Mouse (Mus musculus) stomach, embryonic 15.5 days (tissue): ENCODE data around the gene Cysrt1. TPM values are rescaled to one million over a fixed set of nuclear protein-coding genes. Genes with fewer than 3 reads are reported as not detected.

Experiments
- ATAC-seq: fragments of 200-750 bp; cut with Nextera tagmentation; 2 replicates; pipeline ENCODE4 v1.8.0; 2017; ENCODE audit warnings: low read depth, moderate number of reproducible peaks, moderate TSS enrichment; ENCODE audit not compliant: insufficient read depth, low FRiP score
- H3K27ac ChIP-seq: fragments of 300-500 bp; sonication (generic); 2 replicates; pipeline ENCODE4 v1.5.1; 2015; ENCODE audit warnings: mild to moderate bottlenecking, inconsistent platforms
- H3K27me3 ChIP-seq: fragments of 300-500 bp; sonication (generic); replicated peaks from 2 replicates; pipeline ENCODE4 v1.6.1; 2015; ENCODE audit warnings: inconsistent platforms
- H3K36me3 ChIP-seq: fragments of 300-500 bp; sonication (generic); 2 replicates; pipeline ENCODE4 v1.6.1; 2015; ENCODE audit warnings: inconsistent platforms
- H3K4me1 ChIP-seq: fragments of 300-500 bp; sonication (generic); 2 replicates; pipeline ENCODE4 v1.6.1; 2015; ENCODE audit warnings: inconsistent platforms
- H3K4me2 ChIP-seq: fragments of 300-500 bp; sonication (generic); 2 replicates; pipeline ENCODE4 v1.6.1; 2015; ENCODE audit warnings: mild to moderate bottlenecking, inconsistent platforms
- H3K4me3 ChIP-seq: fragments of 300-500 bp; sonication (generic); replicated peaks from 2 replicates; pipeline ENCODE4 v1.5.1; 2015; ENCODE audit warnings: inconsistent platforms
- H3K9ac ChIP-seq: fragments of 300-500 bp; sonication (generic); 2 replicates; pipeline ENCODE4 v1.6.1; 2015; ENCODE audit warnings: inconsistent platforms
- H3K9me3 ChIP-seq: fragments of 300-500 bp; sonication (generic); 2 replicates; pipeline ENCODE4 v1.6.1; 2016; ENCODE audit warnings: inconsistent platforms
- WGBS: fragments of 180-500 bp; shearing (Covaris S2); methylation state at CpG from one replicate; pipeline ENCODE4 v1.1.7; 2015; 5-methylcytosine and 5-hydroxymethylcytosine counted together
- polyA plus RNA-seq: library from polyadenylated mRNA; unstranded; fragments of >200 nt; fragmentation: Nextera tagmentation; extraction: Ambion mirVana; gene quantifications from 2 replicates; pipeline ENCODE4 v1.2.1, GENCODE M21; 2015

Gene Cysrt1
- polyA plus RNA-seq, 1 experiment from 2014 or later: 22.2 TPM

DNA sequence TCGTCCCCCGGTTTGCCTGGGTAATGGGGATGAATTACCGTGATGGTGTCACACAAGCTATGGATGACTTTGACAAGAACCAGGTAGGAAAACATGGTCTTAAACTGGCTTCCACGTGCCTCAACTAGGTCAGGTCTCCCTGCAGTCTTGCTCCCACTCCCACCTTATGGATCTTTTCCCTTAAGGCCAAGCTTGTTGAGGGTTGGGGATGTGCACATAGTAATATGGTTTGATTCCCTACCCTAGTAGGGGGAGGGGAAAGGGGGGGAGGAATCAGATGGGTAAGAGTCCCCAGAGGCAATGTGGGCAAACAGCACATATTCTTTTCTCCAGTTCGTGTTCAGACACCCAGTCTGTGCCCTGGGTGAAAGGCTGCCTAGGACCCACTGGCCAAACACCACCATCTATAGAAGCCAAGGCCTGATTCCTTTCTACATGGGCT, 20.9 kb downstream of the Cysrt1 start:
- H3K27me3 ChIP-seq: no peaks in the 10 kb centered on the region
- H3K9me3 ChIP-seq: no peaks in the 10 kb centered on the region
- WGBS: 68% methylated on average over 5 of the region's 5 CpGs
- ATAC-seq: no peak
- H3K4me1 ChIP-seq: peaks cover 12% of the 10 kb centered on the region
- no peak overlapping the region for H3K4me3 ChIP-seq
- no peak overlapping the region for H3K9ac ChIP-seq
- no peak overlapping the region for H3K4me2 ChIP-seq
- no peak overlapping the region for H3K27ac ChIP-seq
- no peaks in the 10 kb centered on the region for H3K36me3 ChIP-seq

DNA sequence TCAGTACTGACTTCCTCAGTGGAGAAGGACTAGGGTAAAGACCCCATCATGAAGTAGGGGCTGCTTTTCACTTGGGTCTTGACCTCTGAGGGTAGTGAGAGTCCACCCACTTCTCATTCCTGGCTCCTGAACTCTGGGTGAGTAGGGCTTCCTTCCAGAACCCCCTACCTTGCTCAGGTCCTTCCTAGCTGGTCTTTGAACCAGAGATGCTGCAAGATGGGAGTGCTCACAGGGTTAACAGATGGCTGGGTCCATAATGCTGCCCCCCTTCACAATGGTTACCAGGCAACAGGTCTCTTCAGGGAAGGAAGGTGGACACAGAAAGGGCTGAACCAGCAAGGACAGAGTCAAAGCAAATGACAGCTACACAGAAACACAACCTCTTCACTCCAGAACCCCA, 23.8 kb downstream of the Cysrt1 start, which contains the start of gene Fam166a:
Gene Fam166a (plus strand): TSS at position 301 of the 400 bp plus-strand sequence.
- Histone ChIP-seq H3K9ac (no peak within 1 kb of the TSS), H3K4me1 (peaks cover 4% of the 10 kb centered on the region), H3K36me3 (no peaks in the 10 kb centered on the region), H3K4me3 (no peak within 1 kb of the TSS), H3K27me3 (no peaks in the 10 kb centered on the region), H3K27ac (no peak within 1 kb of the TSS), H3K4me2 (no peak within 1 kb of the TSS), H3K9me3 (no peaks in the 10 kb centered on the region)
- no peak for ATAC-seq

DNA sequence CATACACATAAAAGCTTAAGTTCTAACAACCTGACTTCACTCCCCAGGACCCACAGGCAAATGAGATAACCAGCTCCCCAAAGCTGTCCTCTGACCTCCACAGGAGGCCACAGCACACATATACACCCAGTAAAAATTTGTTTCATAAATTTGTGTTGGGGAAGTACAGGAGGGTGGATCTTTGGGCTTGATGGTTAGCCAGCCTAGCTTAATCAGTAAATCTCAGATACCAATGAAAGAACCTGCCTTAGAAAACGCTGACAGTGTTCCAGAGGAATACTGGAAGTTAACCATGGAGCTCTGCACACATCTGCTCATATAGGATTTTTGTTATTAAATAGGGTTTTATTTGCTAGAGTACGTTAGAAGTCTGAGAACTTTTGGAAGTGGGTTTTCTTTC, 24.6 kb downstream of the Cysrt1 start:
- no peak overlapping the region for H3K4me2 ChIP-seq
- no peak for ATAC-seq
- H3K36me3 ChIP-seq: no peaks in the 10 kb centered on the region
- H3K9me3 ChIP-seq: no peaks in the 10 kb centered on the region
- no peak overlapping the region for H3K9ac ChIP-seq
- no peak overlapping the region for H3K27ac ChIP-seq
- H3K4me1 ChIP-seq: no peaks in the 10 kb centered on the region
- 68% methylated on average over 2 of the region's 2 CpGs for WGBS
- no peak overlapping the region for H3K4me3 ChIP-seq
- H3K27me3 ChIP-seq: no peaks in the 10 kb centered on the region

DNA sequence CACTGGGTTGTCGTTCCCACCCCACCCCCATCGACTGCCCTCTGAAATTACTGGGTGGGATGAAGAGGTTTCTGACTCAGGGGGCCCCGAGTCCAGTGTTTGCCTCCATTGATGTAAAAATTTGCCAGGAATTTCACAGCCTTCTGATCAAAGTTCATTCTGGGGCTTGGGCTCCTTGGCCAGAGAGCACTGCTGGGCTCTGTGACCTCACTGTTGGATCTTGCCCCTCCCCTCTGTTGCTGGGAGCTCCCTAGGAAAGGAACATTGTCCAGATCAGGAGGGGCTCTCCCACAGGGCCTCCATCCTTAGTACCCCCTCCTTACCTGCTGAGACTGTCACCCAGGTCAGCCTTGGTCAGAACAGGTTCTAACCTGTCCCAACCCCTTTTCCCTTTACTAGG, 27.8 kb downstream of the Cysrt1 start, which contains the start of gene Stpg3:
Gene Stpg3 (minus strand): TSS at position 194 of the 400 bp plus-strand sequence.
- H3K4me2 ChIP-seq: no peak within 1 kb of the TSS
- peaks cover 10% of the 10 kb centered on the region for H3K4me1 ChIP-seq
- no peak within 1 kb of the TSS for H3K27ac ChIP-seq
- WGBS: 60% methylated on average over 3 of the region's 3 CpGs
- no peak within 1 kb of the TSS for H3K4me3 ChIP-seq
- no peak for ATAC-seq
- no peak within 1 kb of the TSS for H3K9ac ChIP-seq
- no peaks in the 10 kb centered on the region for H3K9me3 ChIP-seq
- no peaks in the 10 kb centered on the region for H3K36me3 ChIP-seq
- no peaks in the 10 kb centered on the region for H3K27me3 ChIP-seq

DNA sequence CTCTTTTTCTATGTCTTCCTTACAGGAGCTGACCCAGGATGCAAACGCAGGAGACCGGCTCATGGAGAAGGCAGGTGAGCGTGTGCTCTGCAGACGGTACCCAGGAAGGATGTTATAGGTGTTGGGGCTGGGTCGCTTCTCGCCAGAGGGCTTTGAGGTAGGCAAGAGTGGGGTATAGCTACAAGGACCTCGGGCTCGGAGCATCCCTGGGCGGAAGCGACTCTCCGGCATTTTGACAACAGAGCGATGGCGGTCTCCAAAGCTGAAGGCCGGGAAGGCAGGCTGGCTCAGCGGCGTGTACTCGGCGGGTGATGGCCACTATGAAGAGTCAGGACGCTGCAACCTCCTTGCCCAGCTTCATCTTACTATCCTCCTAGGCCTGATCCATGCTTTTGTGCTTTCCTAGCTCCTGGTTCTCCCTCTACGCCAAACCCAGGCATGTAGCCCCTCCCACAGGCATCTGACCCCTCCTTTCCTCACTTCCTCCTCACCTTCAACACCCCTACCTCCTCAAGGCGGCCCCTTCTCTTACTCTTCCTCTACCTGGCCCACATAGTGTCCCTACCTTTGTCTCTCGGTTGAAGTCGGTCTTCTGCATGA, 28.9 kb downstream of the Cysrt1 start:
- no peak overlapping the region for H3K4me2 ChIP-seq
- no peaks in the 10 kb centered on the region for H3K36me3 ChIP-seq
- no peaks in the 10 kb centered on the region for H3K9me3 ChIP-seq
- WGBS: 59% methylated on average over 23 of the region's 23 CpGs
- no peak overlapping the region for H3K9ac ChIP-seq
- no peaks in the 10 kb centered on the region for H3K27me3 ChIP-seq
- H3K4me3 ChIP-seq: no peak overlapping the region
- H3K4me1 ChIP-seq: peaks cover 16% of the 10 kb centered on the region
- no peak for ATAC-seq
- no peak overlapping the region for H3K27ac ChIP-seq

DNA sequence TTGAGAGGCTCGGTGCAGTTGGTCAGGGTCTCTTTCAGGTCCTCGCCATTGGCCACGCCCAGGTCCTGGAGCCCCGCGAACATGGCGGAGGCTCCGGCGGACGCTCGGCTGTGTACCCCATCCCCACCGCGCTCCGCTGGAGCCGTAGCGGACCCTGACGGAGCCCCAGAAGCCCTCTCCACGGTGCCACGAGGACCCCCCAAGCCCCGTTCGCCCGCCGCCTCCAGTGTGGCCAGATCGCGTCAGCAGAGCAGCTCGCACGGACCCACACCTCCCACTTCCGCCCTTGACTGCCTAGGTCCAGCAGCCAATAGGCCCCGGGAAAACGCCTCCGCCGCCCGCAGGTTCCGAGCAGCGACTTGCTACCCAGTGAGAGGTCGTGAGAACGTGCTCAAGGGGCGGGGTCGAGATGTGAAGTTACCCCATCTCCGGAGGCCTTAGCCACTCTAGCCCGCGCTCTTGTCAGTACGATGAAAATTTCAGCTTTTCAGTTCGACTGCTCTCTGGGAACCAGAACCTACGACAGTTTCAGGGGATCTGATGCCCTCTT, 31.1 kb downstream of the Cysrt1 start, which contains the start of gene Nelfb:
Gene Nelfb (minus strand): TSS at position 369 of the 550 bp plus-strand sequence.
- peak; percentile 89 for ATAC-seq
- Histone ChIP-seq H3K9ac (peak within 1 kb of the TSS; percentile 91), H3K4me3 (peak within 1 kb of the TSS; percentile 84), H3K4me2 (peak within 1 kb of the TSS; percentile 87), H3K36me3 (peaks cover 5% of the 10 kb centered on the region; the same call in 1 of the 2 replicates), H3K27me3 (no peaks in the 10 kb centered on the region), H3K27ac (peak within 1 kb of the TSS; percentile 85), H3K4me1 (peaks cover 16% of the 10 kb centered on the region), H3K9me3 (no peaks in the 10 kb centered on the region)
- under 1% methylated on average over 44 of the region's 44 CpGs for WGBS

DNA sequence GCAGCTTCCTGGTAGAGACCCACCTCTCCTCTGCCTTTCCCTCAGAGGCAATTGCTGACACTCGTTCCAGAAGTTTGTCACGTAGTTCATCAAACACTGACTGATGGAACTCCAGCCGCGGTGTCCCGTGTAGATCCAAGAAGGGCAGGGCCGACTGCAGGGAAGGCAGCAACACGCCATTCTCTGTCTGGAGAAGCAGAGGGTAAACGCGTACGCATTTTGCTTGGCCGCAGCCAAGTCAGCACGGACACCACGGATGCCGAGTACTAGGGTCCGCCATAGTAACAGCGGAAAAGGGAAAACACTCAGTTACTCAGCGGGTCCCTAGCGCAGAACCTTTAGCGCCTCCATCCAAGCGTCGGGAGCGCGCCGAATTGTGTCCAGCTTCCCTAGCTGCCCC, 31.6 kb downstream of the Cysrt1 start:
- peaks cover 10% of the 10 kb centered on the region; the same call in 1 of the 2 replicates for H3K36me3 ChIP-seq
- H3K27ac ChIP-seq: peak overlapping the region; percentile 85
- H3K4me3 ChIP-seq: peak overlapping the region; percentile 84
- under 1% methylated on average over 24 of the region's 24 CpGs for WGBS
- peak overlapping the region; percentile 91 for H3K9ac ChIP-seq
- no peak for ATAC-seq
- H3K4me1 ChIP-seq: peaks cover 16% of the 10 kb centered on the region
- H3K27me3 ChIP-seq: no peaks in the 10 kb centered on the region
- H3K9me3 ChIP-seq: no peaks in the 10 kb centered on the region
- peak overlapping the region; percentile 87 for H3K4me2 ChIP-seq

DNA sequence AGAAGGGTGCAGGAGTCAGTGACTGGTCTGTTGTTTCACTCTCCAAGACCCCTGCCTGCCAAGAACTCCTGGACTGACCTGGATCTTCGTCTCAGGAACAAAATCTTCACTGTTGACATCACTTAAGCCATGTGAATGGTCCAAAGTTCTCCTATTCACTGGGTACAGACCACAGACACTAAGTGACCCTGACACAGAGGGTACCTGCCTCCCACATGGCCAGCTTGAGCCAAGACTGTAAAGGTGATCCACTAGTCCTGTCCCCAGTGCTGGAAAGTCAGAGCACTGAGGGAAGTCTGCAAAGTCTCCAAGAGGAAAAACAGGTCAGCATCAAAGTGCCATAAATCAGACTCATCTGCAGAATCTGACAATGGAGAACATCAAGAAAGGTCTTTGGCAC, 34.7 kb downstream of the Cysrt1 start:
- H3K27me3 ChIP-seq: no peaks in the 10 kb centered on the region
- H3K9ac ChIP-seq: no peak overlapping the region
- peaks cover 39% of the 10 kb centered on the region for H3K36me3 ChIP-seq
- 81% methylated on average over 1 of the region's 1 CpGs for WGBS
- H3K4me3 ChIP-seq: no peak overlapping the region
- no peak overlapping the region for H3K27ac ChIP-seq
- no peak overlapping the region for H3K4me2 ChIP-seq
- H3K9me3 ChIP-seq: no peaks in the 10 kb centered on the region
- H3K4me1 ChIP-seq: peaks cover 16% of the 10 kb centered on the region
- ATAC-seq: no peak

DNA sequence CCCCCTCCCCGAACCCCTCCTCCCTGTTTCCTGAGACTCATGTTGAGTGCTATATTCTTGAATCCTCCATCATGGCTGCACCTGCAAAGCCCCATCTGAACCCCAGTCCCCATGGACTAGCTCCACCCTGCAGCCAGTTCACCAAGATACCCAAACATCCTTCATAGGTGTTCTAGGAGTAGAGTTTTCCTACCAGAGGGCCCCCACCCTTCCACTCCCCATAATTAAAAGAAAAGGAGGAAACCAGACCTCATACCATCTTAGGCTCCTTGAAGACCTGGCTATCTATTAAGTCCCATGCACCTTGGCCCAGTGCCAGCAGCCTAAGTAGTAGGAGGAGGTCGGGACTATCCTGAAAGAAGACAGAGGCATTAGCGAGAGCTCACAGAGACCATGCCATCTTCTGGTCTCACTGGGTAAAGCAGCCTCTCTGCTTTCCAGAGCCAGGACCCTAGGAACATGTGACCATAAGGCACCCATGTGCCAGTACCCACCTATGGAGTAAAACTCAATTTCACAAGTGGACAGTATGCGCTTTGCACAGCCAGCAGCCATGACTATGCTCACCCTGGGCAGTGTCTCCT, 38.5 kb downstream of the Cysrt1 start:
- Histone ChIP-seq H3K27me3 (no peaks in the 10 kb centered on the region), H3K9ac (no peak overlapping the region), H3K9me3 (no peaks in the 10 kb centered on the region), H3K4me1 (0 out of 2 replicates have a peak, but pooled peaks cover under 1% of the 10 kb centered on the region), H3K27ac (no peak overlapping the region), H3K4me3 (no peak overlapping the region), H3K36me3 (peaks cover 69% of the 10 kb centered on the region), H3K4me2 (no peak overlapping the region)
- 0 out of 2 replicates have a peak, but pooled peaks have one; percentile 16 for ATAC-seq
- 58% methylated on average over 4 of the region's 4 CpGs for WGBS

DNA sequence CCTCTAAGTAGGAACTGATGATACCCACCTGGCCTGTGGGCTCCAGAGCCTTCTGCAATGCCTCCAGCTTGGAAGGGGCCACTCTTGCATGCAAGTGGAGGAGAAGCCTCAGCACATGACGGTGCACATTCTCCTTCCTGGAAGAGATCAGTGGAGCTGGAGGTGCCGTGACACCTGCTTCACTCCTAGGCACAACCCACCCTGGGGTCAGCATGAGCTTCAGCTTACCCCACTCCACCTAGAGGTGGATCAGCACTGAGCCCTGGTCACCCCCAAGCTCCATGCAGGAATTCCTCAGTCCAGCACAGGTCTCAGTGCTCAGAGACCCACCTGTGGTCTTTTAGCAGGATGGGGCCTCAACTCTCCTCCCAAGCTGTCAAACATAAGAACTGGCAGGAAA, 41.6 kb downstream of the Cysrt1 start:
- H3K27ac ChIP-seq: no peak overlapping the region
- H3K4me2 ChIP-seq: no peak overlapping the region
- no peaks in the 10 kb centered on the region for H3K27me3 ChIP-seq
- H3K9ac ChIP-seq: no peak overlapping the region
- H3K9me3 ChIP-seq: no peaks in the 10 kb centered on the region
- no peak for ATAC-seq
- peaks cover 58% of the 10 kb centered on the region for H3K36me3 ChIP-seq
- 90% methylated on average over 2 of the region's 2 CpGs for WGBS
- no peak overlapping the region for H3K4me3 ChIP-seq
- 0 out of 2 replicates have a peak, but pooled peaks cover 3% of the 10 kb centered on the region for H3K4me1 ChIP-seq

DNA sequence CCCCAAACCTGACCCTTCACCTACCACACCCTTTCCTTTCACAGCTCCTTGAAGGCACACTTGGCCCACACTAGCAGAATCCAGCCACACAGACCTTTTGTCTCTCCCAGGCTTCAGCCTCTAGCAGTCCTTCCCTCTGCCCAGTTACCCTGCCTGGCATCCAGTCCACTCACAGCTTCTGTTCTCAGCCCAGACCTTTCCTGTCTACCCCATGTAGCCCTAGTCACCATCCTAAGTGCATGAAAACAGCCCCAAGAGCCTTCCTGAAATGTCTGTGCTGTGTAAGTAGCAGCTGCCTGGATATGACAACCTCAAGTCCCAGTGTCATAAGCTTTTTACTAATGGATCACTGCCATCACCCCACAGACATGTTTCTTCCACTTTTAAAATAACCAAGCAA, 44.3 kb downstream of the Cysrt1 start:
- H3K4me1 ChIP-seq: peaks cover 29% of the 10 kb centered on the region
- H3K4me2 ChIP-seq: no peak overlapping the region
- no peaks in the 10 kb centered on the region for H3K9me3 ChIP-seq
- no peak overlapping the region for H3K4me3 ChIP-seq
- H3K27me3 ChIP-seq: 0 out of 2 replicates have a peak, but pooled peaks cover 4% of the 10 kb centered on the region
- H3K36me3 ChIP-seq: peaks cover 34% of the 10 kb centered on the region
- H3K9ac ChIP-seq: no peak overlapping the region
- 0 out of 2 replicates have a peak overlapping the region, but pooled peaks have one; percentile 90 for H3K27ac ChIP-seq
- ATAC-seq: no peak

DNA sequence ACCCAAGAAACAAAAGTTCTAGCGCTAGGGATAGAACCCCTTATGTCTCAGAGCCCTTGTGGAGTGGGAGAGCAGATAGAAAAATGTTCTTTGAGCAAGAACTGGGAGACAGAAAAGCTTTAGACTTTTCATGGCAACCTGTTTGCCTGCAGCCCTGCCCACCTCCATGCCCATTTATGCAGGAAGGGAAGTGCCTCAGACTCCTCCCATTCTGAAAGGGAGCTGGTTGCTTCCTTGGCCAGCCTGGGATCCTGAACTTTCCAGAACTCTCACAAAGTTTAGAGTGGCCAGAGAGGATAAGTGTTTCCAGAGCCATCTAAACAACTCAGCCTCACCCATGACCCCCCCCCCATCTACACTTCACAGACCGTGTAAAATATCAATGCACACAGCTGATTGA, 45.1 kb downstream of the Cysrt1 start:
- Histone ChIP-seq H3K36me3 (peaks cover 26% of the 10 kb centered on the region), H3K4me2 (peak overlapping the region; percentile 66), H3K9me3 (no peaks in the 10 kb centered on the region), H3K4me1 (peaks cover 29% of the 10 kb centered on the region), H3K27me3 (0 out of 2 replicates have a peak, but pooled peaks cover 4% of the 10 kb centered on the region), H3K27ac (peak overlapping the region; percentile 90), H3K4me3 (peak overlapping the region; percentile 43; the same call in 1 of the 2 replicates), H3K9ac (0 out of 2 replicates have a peak overlapping the region, but pooled peaks have one; percentile 4)
- no peak for ATAC-seq
- WGBS: 22% methylated on average over 2 of the region's 2 CpGs
